Mouse (Mus musculus): Measurements from ENCODE around the gene Rarb. TPM values are rescaled to one million over a fixed set of nuclear protein-coding genes. Genes with fewer than 3 reads are reported as not detected.

The Rarb gene
- polyA plus RNA-seq, 1 experiment from 2014 or later, result 26.2 TPM

- WGBS, result 76% methylated on average over 1 of the region's 1 CpGs
- H3K9me3 ChIP-seq (ENCODE audit: control insufficient read depth, low read length), result no peaks in the 10 kb centered on the region
- H3K27me3 ChIP-seq (replicated peaks; ENCODE audit: control insufficient read depth, insufficient read depth, low read length), result no peaks in the 10 kb centered on the region; the same call in 1 of the 2 replicates
- H3K4me3 ChIP-seq (replicated peaks; ENCODE audit: low read length), result no peak overlapping the region
- no peak overlapping the region for H3K4me2 ChIP-seq (ENCODE audit: low read length)
- H3K4me1 ChIP-seq (replicated peaks; ENCODE audit: control insufficient read depth, insufficient read depth, low read length), result peaks cover 9% of the 10 kb centered on the region
- ATAC-seq, result peak; percentile 45
- no peak overlapping the region for H3K27ac ChIP-seq (ENCODE audit: low read length)
- H3K9ac ChIP-seq (replicated peaks; ENCODE audit: low read depth, low read length), result no peak overlapping the region
- H3K36me3 ChIP-seq (ENCODE audit: control insufficient read depth, insufficient read depth), result no peaks in the 10 kb centered on the region
Measured at GRCm38 (mm10) chr14:16738538-16738937, 80.4 kb downstream of the Rarb start.

- Histone ChIP-seq H3K9me3 (ENCODE audit: control insufficient read depth, low read length) (no peaks in the 10 kb centered on the region), H3K9ac (replicated peaks; ENCODE audit: low read depth, low read length) (no peak overlapping the region), H3K27ac (ENCODE audit: low read length) (no peak overlapping the region), H3K27me3 (replicated peaks; ENCODE audit: control insufficient read depth, insufficient read depth, low read length) (no peaks in the 10 kb centered on the region; the same call in 1 of the 2 replicates), H3K4me3 (replicated peaks; ENCODE audit: low read length) (no peak overlapping the region), H3K36me3 (ENCODE audit: control insufficient read depth, insufficient read depth) (no peaks in the 10 kb centered on the region), H3K4me2 (ENCODE audit: low read length) (no peak overlapping the region), H3K4me1 (replicated peaks; ENCODE audit: control insufficient read depth, insufficient read depth, low read length) (peaks cover 13% of the 10 kb centered on the region)
- ATAC-seq, result no peak
- WGBS, result 97% methylated on average over 1 of the region's 1 CpGs
Measured at GRCm38 (mm10) chr14:16737781-16738180, 81.2 kb downstream of the Rarb start.

- no peak overlapping the region for H3K9ac ChIP-seq (replicated peaks; ENCODE audit: low read depth, low read length)
- no peaks in the 10 kb centered on the region for H3K9me3 ChIP-seq (ENCODE audit: control insufficient read depth, low read length)
- H3K36me3 ChIP-seq (ENCODE audit: control insufficient read depth, insufficient read depth), result no peaks in the 10 kb centered on the region
- WGBS, result 18% methylated on average over 4 of the region's 4 CpGs
- no peak overlapping the region for H3K27ac ChIP-seq (ENCODE audit: low read length)
- ATAC-seq, result no peak
- no peak overlapping the region for H3K4me3 ChIP-seq (replicated peaks; ENCODE audit: low read length)
- no peak overlapping the region for H3K4me2 ChIP-seq (ENCODE audit: low read length)
- peaks cover 13% of the 10 kb centered on the region for H3K4me1 ChIP-seq (replicated peaks; ENCODE audit: control insufficient read depth, insufficient read depth, low read length)
- H3K27me3 ChIP-seq (replicated peaks; ENCODE audit: control insufficient read depth, insufficient read depth, low read length), result no peaks in the 10 kb centered on the region; the same call in 1 of the 2 replicates
Measured at GRCm38 (mm10) chr14:16735331-16736012, 83.5 kb downstream of the Rarb start.

GRCm38 (mm10) chr14:16733595-16734298, 85.2 kb downstream of the Rarb start:
- Histone ChIP-seq H3K4me3 (replicated peaks; ENCODE audit: low read length) (no peak overlapping the region), H3K9me3 (ENCODE audit: control insufficient read depth, low read length) (no peaks in the 10 kb centered on the region), H3K27ac (ENCODE audit: low read length) (no peak overlapping the region), H3K36me3 (ENCODE audit: control insufficient read depth, insufficient read depth) (no peaks in the 10 kb centered on the region), H3K4me1 (replicated peaks; ENCODE audit: control insufficient read depth, insufficient read depth, low read length) (peaks cover 13% of the 10 kb centered on the region), H3K4me2 (ENCODE audit: low read length) (no peak overlapping the region; the same call in 1 of the 2 replicates), H3K9ac (replicated peaks; ENCODE audit: low read depth, low read length) (no peak overlapping the region), H3K27me3 (replicated peaks; ENCODE audit: control insufficient read depth, insufficient read depth, low read length) (no peaks in the 10 kb centered on the region; the same call in 1 of the 2 replicates)
- 7% methylated on average over 9 of the region's 9 CpGs for WGBS
- ATAC-seq, result peak; percentile 50

GRCm38 (mm10) chr14:16732054-16732453, 86.9 kb downstream of the Rarb start:
- Histone ChIP-seq H3K4me1 (replicated peaks; ENCODE audit: control insufficient read depth, insufficient read depth, low read length) (peaks cover 13% of the 10 kb centered on the region), H3K4me2 (ENCODE audit: low read length) (no peak overlapping the region), H3K9ac (replicated peaks; ENCODE audit: low read depth, low read length) (no peak overlapping the region), H3K36me3 (ENCODE audit: control insufficient read depth, insufficient read depth) (no peaks in the 10 kb centered on the region), H3K27me3 (replicated peaks; ENCODE audit: control insufficient read depth, insufficient read depth, low read length) (no peaks in the 10 kb centered on the region; the same call in 1 of the 2 replicates), H3K4me3 (replicated peaks; ENCODE audit: low read length) (no peak overlapping the region), H3K27ac (ENCODE audit: low read length) (no peak overlapping the region), H3K9me3 (ENCODE audit: control insufficient read depth, low read length) (no peaks in the 10 kb centered on the region)
- no peak for ATAC-seq
- 22% methylated on average over 2 of the region's 2 CpGs for WGBS

- Histone ChIP-seq H3K27me3 (replicated peaks; ENCODE audit: control insufficient read depth, insufficient read depth, low read length) (no peaks in the 10 kb centered on the region), H3K36me3 (ENCODE audit: control insufficient read depth, insufficient read depth) (no peaks in the 10 kb centered on the region), H3K9ac (replicated peaks; ENCODE audit: low read depth, low read length) (no peak overlapping the region), H3K4me1 (replicated peaks; ENCODE audit: control insufficient read depth, insufficient read depth, low read length) (peaks cover 2% of the 10 kb centered on the region; the same call in 1 of the 2 replicates), H3K27ac (ENCODE audit: low read length) (no peak overlapping the region), H3K9me3 (ENCODE audit: control insufficient read depth, low read length) (no peaks in the 10 kb centered on the region), H3K4me2 (ENCODE audit: low read length) (no peak overlapping the region), H3K4me3 (replicated peaks; ENCODE audit: low read length) (no peak overlapping the region)
- WGBS, result 84% methylated on average over 2 of the region's 2 CpGs
- no peak for ATAC-seq
Measured at GRCm38 (mm10) chr14:16728175-16728838, 90.6 kb downstream of the Rarb start.

GRCm38 (mm10) chr14:16723991-16724390, 95.0 kb downstream of the Rarb start:
- Histone ChIP-seq H3K27me3 (replicated peaks; ENCODE audit: control insufficient read depth, insufficient read depth, low read length) (no peaks in the 10 kb centered on the region), H3K4me2 (ENCODE audit: low read length) (no peak overlapping the region), H3K36me3 (ENCODE audit: control insufficient read depth, insufficient read depth) (no peaks in the 10 kb centered on the region), H3K4me3 (replicated peaks; ENCODE audit: low read length) (no peak overlapping the region), H3K9ac (replicated peaks; ENCODE audit: low read depth, low read length) (no peak overlapping the region), H3K27ac (ENCODE audit: low read length) (no peak overlapping the region), H3K9me3 (ENCODE audit: control insufficient read depth, low read length) (no peaks in the 10 kb centered on the region), H3K4me1 (replicated peaks; ENCODE audit: control insufficient read depth, insufficient read depth, low read length) (no peaks in the 10 kb centered on the region)
- WGBS, result 90% methylated on average over 15 of the region's 15 CpGs
- no peak for ATAC-seq

GRCm38 (mm10) chr14:16717821-16718220, 101.1 kb downstream of the Rarb start:
- WGBS, result 81% methylated on average over 3 of the region's 3 CpGs
- ATAC-seq, result no peak

GRCm38 (mm10) chr14:16714344-16714955, 104.5 kb downstream of the Rarb start:
- H3K27me3 ChIP-seq (replicated peaks; ENCODE audit: control insufficient read depth, insufficient read depth, low read length), result no peaks in the 10 kb centered on the region
- 30% methylated on average over 9 of the region's 9 CpGs for WGBS

More at GRCm38 (mm10) chr14:16717821-16718220, 101.1 kb downstream of the Rarb start:
- H3K4me3 ChIP-seq (replicated peaks; ENCODE audit: low read length), result no peak overlapping the region
- no peak overlapping the region for H3K9ac ChIP-seq (replicated peaks; ENCODE audit: low read depth, low read length)
- H3K27me3 ChIP-seq (replicated peaks; ENCODE audit: control insufficient read depth, insufficient read depth, low read length), result no peaks in the 10 kb centered on the region
- 0 out of 2 replicates have a peak, but pooled peaks cover 2% of the 10 kb centered on the region for H3K4me1 ChIP-seq (replicated peaks; ENCODE audit: control insufficient read depth, insufficient read depth, low read length)
- H3K36me3 ChIP-seq (ENCODE audit: control insufficient read depth, insufficient read depth), result no peaks in the 10 kb centered on the region
- H3K4me2 ChIP-seq (ENCODE audit: low read length), result no peak overlapping the region
- no peak overlapping the region for H3K27ac ChIP-seq (ENCODE audit: low read length)
- H3K9me3 ChIP-seq (ENCODE audit: control insufficient read depth, low read length), result no peaks in the 10 kb centered on the region

More at GRCm38 (mm10) chr14:16714344-16714955, 104.5 kb downstream of the Rarb start:
- no peaks in the 10 kb centered on the region for H3K9me3 ChIP-seq (ENCODE audit: control insufficient read depth, low read length)
- H3K36me3 ChIP-seq (ENCODE audit: control insufficient read depth, insufficient read depth), result no peaks in the 10 kb centered on the region
- H3K27ac ChIP-seq (ENCODE audit: low read length), result peak overlapping the region; percentile 16; the same call in 1 of the 2 replicates
- no peak overlapping the region for H3K4me3 ChIP-seq (replicated peaks; ENCODE audit: low read length)
- H3K4me1 ChIP-seq (replicated peaks; ENCODE audit: control insufficient read depth, insufficient read depth, low read length), result 0 out of 2 replicates have a peak, but pooled peaks cover 2% of the 10 kb centered on the region
- ATAC-seq, result peak; percentile 62; the same call in 1 of the 2 replicates
- no peak overlapping the region for H3K4me2 ChIP-seq (ENCODE audit: low read length)
- H3K9ac ChIP-seq (replicated peaks; ENCODE audit: low read depth, low read length), result no peak overlapping the region
